Mouse (Mus musculus) cerebellum, adult 9-11 months (tissue): ENCODE results near the gene Wwox.

Experiments
- DNase-seq: peaks from one replicate; pipeline ENCODE4 v3.0.0; 2022

The Wwox gene

GRCm38 (mm10) chr8:114877234-114877633 is 437.8 kb downstream of the Wwox start:
- DNase-seq: no peak

GRCm38 (mm10) chr8:114878449-114879276 is 439.2 kb downstream of the Wwox start:
- no peak for DNase-seq

- DNase-seq: no peak
Measured at GRCm38 (mm10) chr8:114879277-114879568, 439.8 kb downstream of the Wwox start.

GRCm38 (mm10) chr8:114879678-114880077 is 440.2 kb downstream of the Wwox start:
- DNase-seq: no peak

GRCm38 (mm10) chr8:114880475-114881135 is 441.1 kb downstream of the Wwox start:
- no peak for DNase-seq

- DNase-seq: peak; percentile 75
Measured at GRCm38 (mm10) chr8:114881891-114882401, 442.5 kb downstream of the Wwox start.

GRCm38 (mm10) chr8:114882504-114882903 is 443.0 kb downstream of the Wwox start:
- no peak for DNase-seq

- DNase-seq: no peak
Measured at GRCm38 (mm10) chr8:114882936-114883606, 443.6 kb downstream of the Wwox start.

- DNase-seq: no peak
Measured at GRCm38 (mm10) chr8:114883967-114884366, 444.5 kb downstream of the Wwox start.

- no peak for DNase-seq
Measured at GRCm38 (mm10) chr8:114885026-114885592, 445.7 kb downstream of the Wwox start.

- no peak for DNase-seq
Measured at GRCm38 (mm10) chr8:114888388-114888787, 448.9 kb downstream of the Wwox start.

GRCm38 (mm10) chr8:114889578-114890374 is 450.3 kb downstream of the Wwox start:
- DNase-seq: peak; percentile 37

GRCm38 (mm10) chr8:114890478-114890877 is 451.0 kb downstream of the Wwox start:
- DNase-seq: peak; percentile 32

GRCm38 (mm10) chr8:114891252-114891651 is 451.8 kb downstream of the Wwox start:
- DNase-seq: no peak

- DNase-seq: no peak
Measured at GRCm38 (mm10) chr8:114897432-114897831, 458.0 kb downstream of the Wwox start.

- DNase-seq: no peak
Measured at GRCm38 (mm10) chr8:114899157-114899556, 459.7 kb downstream of the Wwox start.

GRCm38 (mm10) chr8:114902584-114902983 is 463.1 kb downstream of the Wwox start:
- DNase-seq: no peak

- DNase-seq: no peak
Measured at GRCm38 (mm10) chr8:114908086-114908485, 468.6 kb downstream of the Wwox start.

- no peak for DNase-seq
Measured at GRCm38 (mm10) chr8:114908589-114908988, 469.1 kb downstream of the Wwox start.

GRCm38 (mm10) chr8:114909146-114909545 is 469.7 kb downstream of the Wwox start:
- no peak for DNase-seq

- DNase-seq: no peak
Measured at GRCm38 (mm10) chr8:114911031-114911580, 471.7 kb downstream of the Wwox start.

GRCm38 (mm10) chr8:114923629-114924028 is 484.2 kb downstream of the Wwox start:
- peak; percentile 26 for DNase-seq
